Mouse (Mus musculus) ES-E14 (cell line): ENCODE results near the gene Fen1. TPM values are rescaled to one million over a fixed set of nuclear protein-coding genes. Genes with fewer than 3 reads are reported as not detected.
A peak's percentile ranks its signal among the peaks of the same experiment; 100 is the strongest.

Source experiments
- DNase-seq: peaks from one replicate; pipeline ENCODE4 v3.0.0-alpha.2; 2013; ENCODE audit warnings: low read depth, low spot score
- H3K27ac ChIP-seq: 2 replicates; pipeline ENCODE4 v1.5.1; 2012; ENCODE audit warnings: low read depth, mild to moderate bottlenecking, low read length, moderate library complexity, mixed read lengths; ENCODE audit not compliant: poor library complexity, insufficient read depth, severe bottlenecking
- H3K36me3 ChIP-seq: 2 replicates; pipeline ENCODE4 v1.6.1; 2012; ENCODE audit warnings: mild to moderate bottlenecking, low read length, moderate library complexity, mixed read lengths; ENCODE audit not compliant: control insufficient read depth, poor library complexity, insufficient read depth, severe bottlenecking
- H3K4me1 ChIP-seq, 2 experiments: fragments of 150-350 bp in 1 of 2; sonication (generic) in 1 of 2; 2 replicates each; pipeline ENCODE4 v1.6.1; 2012; ENCODE audit warnings: low read length in 2 of 2, mild to moderate bottlenecking in 1 of 2, mixed read lengths in 1 of 2; ENCODE audit not compliant: control insufficient read depth in 2 of 2, insufficient read depth in 2 of 2, poor library complexity in 1 of 2
- H3K4me3 ChIP-seq, 2 experiments: fragments of 150-350 bp in 1 of 2; sonication (generic) in 1 of 2; 2 replicates each; pipeline ENCODE4 v1.5.1; 2012; ENCODE audit warnings: low read length in 2 of 2, low read depth in 1 of 2, mild to moderate bottlenecking in 1 of 2, mixed read lengths in 1 of 2; ENCODE audit not compliant: insufficient read depth in 1 of 2, poor library complexity in 1 of 2, severe bottlenecking in 1 of 2
- H3K9ac ChIP-seq: 2 replicates; pipeline ENCODE4 v1.6.1; 2012; ENCODE audit warnings: low read depth, mild to moderate bottlenecking, low read length, mixed read lengths; ENCODE audit not compliant: poor library complexity, insufficient read depth, severe bottlenecking
- H3K9me3 ChIP-seq: fragments of 150-350 bp; sonication (generic); 2 replicates; pipeline ENCODE4 v1.6.1; 2012; ENCODE audit warnings: low read depth, mild to moderate bottlenecking, low read length; ENCODE audit not compliant: control insufficient read depth, insufficient read depth
- CHD2 ChIP-seq: IDR thresholded peaks from 2 replicates; pipeline ENCODE4 v1.6.1; 2014; ENCODE audit warnings: mild to moderate bottlenecking, low read depth, low read length, inconsistent platforms
- HCFC1 ChIP-seq: IDR thresholded peaks from 2 replicates; pipeline ENCODE4 v1.6.1; 2012; ENCODE audit warnings: low read length, inconsistent platforms, borderline replicate concordance; ENCODE audit not compliant: insufficient read depth
- MAFK ChIP-seq: IDR thresholded peaks from 2 replicates; pipeline ENCODE4 v1.6.1; 2014; ENCODE audit warnings: mild to moderate bottlenecking, low read depth, low read length, inconsistent platforms; ENCODE audit not compliant: insufficient read depth
- ZC3H11A ChIP-seq: IDR thresholded peaks from 2 replicates; pipeline ENCODE4 v1.6.1; 2012; ENCODE audit warnings: low read depth, mild to moderate bottlenecking, inconsistent platforms, low read length, borderline replicate concordance
- ZNF384 ChIP-seq: IDR thresholded peaks from 2 replicates; pipeline ENCODE4 v1.6.1; 2012; ENCODE audit warnings: low read depth, low read length, inconsistent platforms
- in situ Hi-C, 2 experiments: fragments of 600-800 bp; cut with MboI; formaldehyde crosslinking; loops; one replicate each; pipeline ENCODE4 v1.15.1; 2025; ENCODE audit warnings: low sequenced_read_pairs in 2 of 2, inconsistent platforms in 1 of 2; ENCODE audit not compliant: unreplicated experiment in 2 of 2
- total RNA-seq: library from RNA; depleted of rRNA; stranded (reverse); fragments of 300-350 nt; gene quantifications from 2 replicates; pipeline ENCODE4 v1.2.3, GENCODE M21; 2012

Gene Fen1
- total RNA-seq, 1 experiment: 113 TPM

GRCm38 (mm10) chr19:10222656-10223055 is 18.7 kb upstream of the Fen1 start:
- in situ Hi-C loops: no loop called here
- H3K4me1 ChIP-seq: peaks cover 12 to 50% of the 10 kb centered on the region in 2 experiments; a peak in 3 of 4 replicates
- H3K4me3 ChIP-seq: no peak overlapping the region
- TF ChIP-seq HCFC1: no peak
- no peak for TF ChIP-seq MAFK
- TF ChIP-seq ZNF384: no peak
- TF ChIP-seq CHD2: no peak
- no peak for TF ChIP-seq ZC3H11A
- no peak overlapping the region for H3K9ac ChIP-seq
- H3K9me3 ChIP-seq: no peaks in the 10 kb centered on the region
- peaks cover 59% of the 10 kb centered on the region for H3K36me3 ChIP-seq
- no peak overlapping the region for H3K27ac ChIP-seq
- peak; percentile 46 for DNase-seq

GRCm38 (mm10) chr19:10221585-10221984 is 17.6 kb upstream of the Fen1 start:
- H3K9me3 ChIP-seq: no peaks in the 10 kb centered on the region
- H3K27ac ChIP-seq: no peak overlapping the region
- H3K9ac ChIP-seq: no peak overlapping the region
- no peak for DNase-seq
- H3K36me3 ChIP-seq: peaks cover 60% of the 10 kb centered on the region
- no peak overlapping the region for H3K4me3 ChIP-seq
- TF ChIP-seq CHD2: no peak
- TF ChIP-seq MAFK: no peak
- TF ChIP-seq ZNF384: no peak
- TF ChIP-seq HCFC1: no peak
- TF ChIP-seq ZC3H11A: no peak
- H3K4me1 ChIP-seq: peaks cover 7 to 46% of the 10 kb centered on the region in 2 experiments; a peak in 3 of 4 replicates
- in situ Hi-C loops: no loop called here

- in situ Hi-C loops: no loop called here
- Histone ChIP-seq H3K9me3 (no peaks in the 10 kb centered on the region), H3K4me1 (peaks cover 7 to 50% of the 10 kb centered on the region in 2 experiments; a peak in 3 of 4 replicates), H3K9ac (no peak overlapping the region), H3K4me3 (no peak overlapping the region), H3K27ac (no peak overlapping the region), H3K36me3 (peaks cover 75% of the 10 kb centered on the region)
- DNase-seq: no peak
- TF ChIP-seq ZC3H11A: no peak
- TF ChIP-seq ZNF384: no peak
Observed at GRCm38 (mm10) chr19:10219593-10219992, 15.6 kb upstream of the Fen1 start.

GRCm38 (mm10) chr19:10219108-10219507 is 15.1 kb upstream of the Fen1 start:
- in situ Hi-C loops: no loop called here
- Histone ChIP-seq H3K27ac (no peak overlapping the region), H3K36me3 (peaks cover 74% of the 10 kb centered on the region), H3K4me1 (peaks cover 5 to 46% of the 10 kb centered on the region in 2 experiments; a peak in 3 of 4 replicates), H3K4me3 (no peak overlapping the region), H3K9me3 (no peaks in the 10 kb centered on the region), H3K9ac (no peak overlapping the region)
- peak; percentile 48 for DNase-seq
- TF ChIP-seq MAFK: no peak
- TF ChIP-seq CHD2: no peak
- no peak for TF ChIP-seq HCFC1
- no peak for TF ChIP-seq ZNF384
- no peak for TF ChIP-seq ZC3H11A

- H3K36me3 ChIP-seq: peaks cover 86% of the 10 kb centered on the region
- in situ Hi-C loops: no loop called here
Observed at GRCm38 (mm10) chr19:10216101-10216500, 12.1 kb upstream of the Fen1 start.

More at GRCm38 (mm10) chr19:10216101-10216500, 12.1 kb upstream of the Fen1 start:
- no peak overlapping the region for H3K27ac ChIP-seq
- H3K4me1 ChIP-seq: peaks cover 0 to 33% of the 10 kb centered on the region in 2 experiments; a peak in 2 of 4 replicates
- no peak for TF ChIP-seq ZC3H11A
- no peak for TF ChIP-seq CHD2
- H3K9ac ChIP-seq: no peak overlapping the region
- no peak overlapping the region for H3K4me3 ChIP-seq
- H3K9me3 ChIP-seq: no peaks in the 10 kb centered on the region
- DNase-seq: no peak
